Mouse (Mus musculus): ENCODE results near the gene Rasal2. TPM values are rescaled to one million over a fixed set of nuclear protein-coding genes. Genes with fewer than 3 reads are reported as not detected.
A peak's percentile ranks its signal among the peaks of the same experiment; 100 is the strongest.

Rasal2 gene
- polyA plus RNA-seq, 1 experiment, result 4.1 TPM

- no peak overlapping the region for H3K4me2 ChIP-seq (ENCODE audit: low read depth)
- H3K27me3 ChIP-seq (ENCODE audit: control insufficient read depth, insufficient read depth, insufficient read length), result no peaks in the 10 kb centered on the region
- TF ChIP-seq TCF3 (IDR thresholded peaks at IDR 0.05; ENCODE audit: insufficient read length, low read depth) (no peak), E2F4 (IDR thresholded peaks at IDR 0.05; ENCODE audit: insufficient read depth) (no peak), MYOD1 (IDR thresholded peaks at IDR 0.05; ENCODE audit: control insufficient read depth in 1 of 3, insufficient read length in 2 of 3, low read depth in 2 of 3) (no peak), SRF (IDR thresholded peaks at IDR 0.05; ENCODE audit: control insufficient read depth, insufficient read length, low read depth) (no peak), POLR2AphosphoS2 (IDR thresholded peaks at IDR 0.05; ENCODE audit: insufficient read length, low read depth) (no peak), CEBPB (IDR thresholded peaks at IDR 0.05; ENCODE audit: insufficient read depth, poor library complexity, severe bottlenecking) (no peak), USF1 (IDR thresholded peaks at IDR 0.05; ENCODE audit: low read depth) (no peak), MYOG (IDR thresholded peaks at IDR 0.05; ENCODE audit: control insufficient read depth in 1 of 3, insufficient read depth in 1 of 3, insufficient read length in 2 of 3, low read depth in 2 of 3) (no peak), REST (IDR thresholded peaks at IDR 0.05; ENCODE audit: insufficient read depth, insufficient read length) (no peak), TCF12 (IDR thresholded peaks at IDR 0.05; ENCODE audit: insufficient read depth, poor library complexity, severe bottlenecking) (no peak), MAX (IDR thresholded peaks at IDR 0.05; ENCODE audit: low read depth) (no peak), POLR2A (IDR thresholded peaks at IDR 0.05; ENCODE audit: insufficient read length, low read depth) (no peak)
- no peak overlapping the region for H3ac ChIP-seq (ENCODE audit: control insufficient read depth, insufficient read length)
- H3K36me3 ChIP-seq (ENCODE audit: control insufficient read depth, insufficient read depth), result no peaks in the 10 kb centered on the region
- no peak overlapping the region for H3K4me3 ChIP-seq
- H3K79me2 ChIP-seq (ENCODE audit: control insufficient read depth, insufficient read depth), result no peaks in the 10 kb centered on the region
Observed at GRCm38 (mm10) chr1:157438290-157438689, 25.9 kb upstream of the Rasal2 start.

DNA sequence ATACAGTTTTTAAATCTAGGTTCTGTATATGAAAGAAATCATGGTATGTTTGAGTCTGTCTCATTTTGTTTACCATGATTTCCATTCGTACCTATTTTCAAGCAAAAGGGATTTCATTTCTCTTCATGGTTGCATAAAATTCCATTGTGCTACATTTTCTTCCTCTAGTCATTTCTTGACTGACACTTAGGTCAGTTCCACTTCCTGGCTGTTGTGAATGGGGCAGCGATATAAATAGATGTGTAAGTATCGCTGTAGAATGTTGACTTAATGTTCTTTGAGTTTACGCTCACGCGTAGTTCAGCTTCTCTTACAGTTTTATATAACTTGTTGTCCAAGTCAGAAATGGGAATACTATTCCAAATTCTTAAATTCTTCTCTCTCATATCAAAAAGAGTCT is 23.5 kb upstream of the Rasal2 start:
- TF ChIP-seq REST (IDR thresholded peaks at IDR 0.05; ENCODE audit: insufficient read depth, insufficient read length) (no peak), MYOG (IDR thresholded peaks at IDR 0.05; ENCODE audit: control insufficient read depth in 1 of 3, insufficient read depth in 1 of 3, insufficient read length in 2 of 3, low read depth in 2 of 3) (no peak), TCF3 (IDR thresholded peaks at IDR 0.05; ENCODE audit: insufficient read length, low read depth) (no peak), SRF (IDR thresholded peaks at IDR 0.05; ENCODE audit: control insufficient read depth, insufficient read length, low read depth) (no peak), MYOD1 (IDR thresholded peaks at IDR 0.05; ENCODE audit: control insufficient read depth in 1 of 3, insufficient read length in 2 of 3, low read depth in 2 of 3) (no peak), MAX (IDR thresholded peaks at IDR 0.05; ENCODE audit: low read depth) (no peak), POLR2AphosphoS2 (IDR thresholded peaks at IDR 0.05; ENCODE audit: insufficient read length, low read depth) (no peak)
- Histone ChIP-seq H3ac (ENCODE audit: control insufficient read depth, insufficient read length) (no peak overlapping the region), H3K4me3 (no peak overlapping the region), H3K27me3 (ENCODE audit: control insufficient read depth, insufficient read depth, insufficient read length) (no peaks in the 10 kb centered on the region), H3K36me3 (ENCODE audit: control insufficient read depth, insufficient read depth) (no peaks in the 10 kb centered on the region), H3K4me2 (ENCODE audit: low read depth) (no peak overlapping the region), H3K79me2 (ENCODE audit: control insufficient read depth, insufficient read depth) (no peaks in the 10 kb centered on the region)

GRCm38 (mm10) chr1:157434404-157434803 is 22.0 kb upstream of the Rasal2 start:
- Histone ChIP-seq H3ac (ENCODE audit: control insufficient read depth, insufficient read length) (no peak overlapping the region), H3K4me3 (no peak overlapping the region), H3K36me3 (ENCODE audit: control insufficient read depth, insufficient read depth) (no peaks in the 10 kb centered on the region), H3K4me2 (ENCODE audit: low read depth) (no peak overlapping the region), H3K79me2 (ENCODE audit: control insufficient read depth, insufficient read depth) (no peaks in the 10 kb centered on the region), H3K27me3 (ENCODE audit: control insufficient read depth, insufficient read depth, insufficient read length) (no peaks in the 10 kb centered on the region)
- TF ChIP-seq MAX (IDR thresholded peaks at IDR 0.05; ENCODE audit: low read depth) (no peak), MYOD1 (IDR thresholded peaks at IDR 0.05; ENCODE audit: control insufficient read depth in 1 of 3, insufficient read length in 2 of 3, low read depth in 2 of 3) (peak in 2 of 3 experiments; percentile 35 to 53), MYOG (IDR thresholded peaks at IDR 0.05; ENCODE audit: control insufficient read depth in 1 of 3, insufficient read depth in 1 of 3, insufficient read length in 2 of 3, low read depth in 2 of 3) (peak in 1 of 3 experiments; percentile 24), TCF3 (IDR thresholded peaks at IDR 0.05; ENCODE audit: insufficient read length, low read depth) (no peak), POLR2A (IDR thresholded peaks at IDR 0.05; ENCODE audit: insufficient read length, low read depth) (no peak), E2F4 (IDR thresholded peaks at IDR 0.05; ENCODE audit: insufficient read depth) (no peak), TCF12 (IDR thresholded peaks at IDR 0.05; ENCODE audit: insufficient read depth, poor library complexity, severe bottlenecking) (no peak)

- Histone ChIP-seq H3K79me2 (ENCODE audit: control insufficient read depth, insufficient read depth) (no peaks in the 10 kb centered on the region), H3K27me3 (ENCODE audit: control insufficient read depth, insufficient read depth, insufficient read length) (no peaks in the 10 kb centered on the region), H3ac (ENCODE audit: control insufficient read depth, insufficient read length) (no peak overlapping the region), H3K4me2 (ENCODE audit: low read depth) (no peak overlapping the region), H3K36me3 (ENCODE audit: control insufficient read depth, insufficient read depth) (no peaks in the 10 kb centered on the region), H3K4me3 (no peak overlapping the region)
- TF ChIP-seq MYOG (IDR thresholded peaks at IDR 0.05; ENCODE audit: control insufficient read depth in 1 of 3, insufficient read depth in 1 of 3, insufficient read length in 2 of 3, low read depth in 2 of 3) (no peak), E2F4 (IDR thresholded peaks at IDR 0.05; ENCODE audit: insufficient read depth) (no peak), USF1 (IDR thresholded peaks at IDR 0.05; ENCODE audit: low read depth) (no peak), CEBPB (IDR thresholded peaks at IDR 0.05; ENCODE audit: insufficient read depth, poor library complexity, severe bottlenecking) (no peak), POLR2AphosphoS2 (IDR thresholded peaks at IDR 0.05; ENCODE audit: insufficient read length, low read depth) (no peak), REST (IDR thresholded peaks at IDR 0.05; ENCODE audit: insufficient read depth, insufficient read length) (no peak), SRF (IDR thresholded peaks at IDR 0.05; ENCODE audit: control insufficient read depth, insufficient read length, low read depth) (no peak), TCF3 (IDR thresholded peaks at IDR 0.05; ENCODE audit: insufficient read length, low read depth) (no peak), MAX (IDR thresholded peaks at IDR 0.05; ENCODE audit: low read depth) (no peak), POLR2A (IDR thresholded peaks at IDR 0.05; ENCODE audit: insufficient read length, low read depth) (no peak), TCF12 (IDR thresholded peaks at IDR 0.05; ENCODE audit: insufficient read depth, poor library complexity, severe bottlenecking) (no peak), MYOD1 (IDR thresholded peaks at IDR 0.05; ENCODE audit: control insufficient read depth in 1 of 3, insufficient read length in 2 of 3, low read depth in 2 of 3) (no peak)
Observed at GRCm38 (mm10) chr1:157433316-157433715, 20.9 kb upstream of the Rasal2 start.

- no peak overlapping the region for H3ac ChIP-seq (ENCODE audit: control insufficient read depth, insufficient read length)
- H3K4me2 ChIP-seq (ENCODE audit: low read depth), result no peak overlapping the region
- TF ChIP-seq USF1 (IDR thresholded peaks at IDR 0.05; ENCODE audit: low read depth) (no peak), REST (IDR thresholded peaks at IDR 0.05; ENCODE audit: insufficient read depth, insufficient read length) (no peak), TCF12 (IDR thresholded peaks at IDR 0.05; ENCODE audit: insufficient read depth, poor library complexity, severe bottlenecking) (no peak)
- no peak overlapping the region for H3K4me3 ChIP-seq
- H3K79me2 ChIP-seq (ENCODE audit: control insufficient read depth, insufficient read depth), result no peaks in the 10 kb centered on the region
- H3K27me3 ChIP-seq (ENCODE audit: control insufficient read depth, insufficient read depth, insufficient read length), result no peaks in the 10 kb centered on the region
- no peaks in the 10 kb centered on the region for H3K36me3 ChIP-seq (ENCODE audit: control insufficient read depth, insufficient read depth)
Observed at GRCm38 (mm10) chr1:157428366-157428765, 16.0 kb upstream of the Rasal2 start.

Data from myocyte (in vitro differentiated cells).